Mouse (Mus musculus) large intestine, adult 2 months (tissue): Measurements from ENCODE around the gene Gja3. TPM values are rescaled to one million over a fixed set of nuclear protein-coding genes. Genes with fewer than 3 reads are reported as not detected.
"Not testable (repeated sequence)": the region's sequence is repeated elsewhere in the genome, so short reads cannot be mapped to it uniquely, and the experiment has no call there.

Source experiments
- DNase-seq: peaks from one replicate; pipeline ENCODE4 v3.0.0-alpha.2; 2012; ENCODE audit warnings: low read depth, low spot score
- WGBS: fragments of 180-500 bp; shearing (Covaris S2); methylation state at CpG from one replicate; pipeline ENCODE4 v1.1.7; 2018; 5-methylcytosine and 5-hydroxymethylcytosine counted together
- polyA plus RNA-seq: library from polyadenylated mRNA; depleted of rRNA; stranded (reverse); fragments of >200 nt; gene quantifications from 2 replicates; pipeline ENCODE4 v1.2.3, GENCODE M21; 2012; rRNA removed

Gja3 gene
- polyA plus RNA-seq = not detected in 2 replicates

DNA sequence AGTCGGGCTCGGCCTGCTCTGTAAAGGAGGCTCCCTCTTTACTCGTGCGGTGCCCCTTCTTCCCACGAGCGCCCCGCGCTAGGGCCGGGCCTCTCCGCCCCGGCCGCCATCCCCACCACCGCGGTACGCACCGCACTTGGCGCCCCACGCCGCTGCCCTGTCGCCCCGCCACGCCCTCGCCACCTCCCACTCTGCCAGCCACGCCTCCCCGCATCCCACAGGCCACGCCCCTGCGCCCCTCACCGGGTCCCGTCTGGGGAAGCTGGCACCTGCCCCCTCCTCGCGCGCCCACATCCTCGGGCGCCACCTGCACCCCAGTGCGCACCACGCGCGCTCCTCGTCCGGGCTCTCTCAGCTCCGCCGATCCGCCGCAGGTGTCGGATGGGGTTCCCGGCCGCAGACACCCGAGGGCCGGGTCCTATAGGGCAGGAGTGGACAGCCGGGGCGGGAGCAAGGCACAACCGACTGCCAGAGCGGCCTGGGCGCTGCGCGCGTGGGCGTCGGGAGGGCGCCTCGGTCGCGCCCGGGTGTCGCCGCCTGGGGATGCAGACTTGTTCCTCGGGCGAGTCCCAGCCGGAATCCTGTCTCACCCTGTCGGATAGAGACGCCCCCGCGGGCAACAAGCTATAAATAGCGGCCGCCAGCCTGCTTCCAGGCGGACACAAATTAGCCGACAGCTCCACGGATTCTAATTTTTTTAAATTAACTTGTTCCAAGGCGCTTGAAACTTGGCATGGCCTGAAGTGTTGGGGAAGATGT is at the start of gene Gja3:
Gene Gja3 (minus strand): TSS at position 538 of the 759 bp plus-strand sequence.
- under 1% methylated on average over 73 of the region's 79 CpGs for WGBS
- no peak for DNase-seq

DNA sequence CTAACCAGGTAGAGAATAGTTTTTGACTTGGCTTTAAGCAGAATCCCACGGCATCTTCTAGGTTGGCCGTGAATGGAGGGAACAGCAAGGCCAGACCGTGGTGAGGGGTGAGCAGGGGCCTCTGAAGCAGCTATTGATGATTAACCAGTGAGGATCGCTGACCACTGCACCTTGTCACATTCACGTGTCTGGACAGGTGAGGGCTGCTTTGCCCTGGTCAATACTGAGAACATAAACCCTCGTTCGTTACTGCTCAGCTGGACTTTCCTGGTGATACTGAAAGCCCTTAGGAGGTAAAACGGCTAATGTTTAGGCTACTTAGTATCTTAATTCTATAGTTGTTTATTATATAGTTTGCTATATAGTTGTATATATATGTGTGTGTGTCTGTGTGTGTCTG is 49.2 kb upstream of the Gja3 start:
- 81% methylated on average over 8 of the region's 8 CpGs for WGBS
- DNase-seq = no peak

DNA sequence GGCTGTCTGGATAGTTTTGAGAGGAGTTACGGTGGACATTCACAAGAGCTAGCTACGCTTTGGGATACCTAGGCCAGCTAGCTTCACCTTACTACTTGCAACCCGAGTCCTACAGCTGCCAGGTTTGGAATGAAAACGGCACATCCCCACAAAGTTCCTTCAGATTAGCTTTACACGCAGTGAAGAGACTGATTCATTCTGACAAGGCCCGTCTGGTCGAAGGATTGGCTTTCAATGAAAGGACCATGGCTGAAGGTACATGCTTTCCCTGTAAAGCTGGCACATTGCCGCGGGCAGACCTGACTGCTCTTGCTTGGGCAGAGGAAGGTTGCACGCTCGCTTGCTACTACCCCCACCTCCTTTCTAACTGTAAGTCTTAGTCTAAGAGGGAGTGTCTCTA is 47.8 kb upstream of the Gja3 start:
- DNase-seq = no peak
- 81% methylated on average over 11 of the region's 11 CpGs for WGBS

DNA sequence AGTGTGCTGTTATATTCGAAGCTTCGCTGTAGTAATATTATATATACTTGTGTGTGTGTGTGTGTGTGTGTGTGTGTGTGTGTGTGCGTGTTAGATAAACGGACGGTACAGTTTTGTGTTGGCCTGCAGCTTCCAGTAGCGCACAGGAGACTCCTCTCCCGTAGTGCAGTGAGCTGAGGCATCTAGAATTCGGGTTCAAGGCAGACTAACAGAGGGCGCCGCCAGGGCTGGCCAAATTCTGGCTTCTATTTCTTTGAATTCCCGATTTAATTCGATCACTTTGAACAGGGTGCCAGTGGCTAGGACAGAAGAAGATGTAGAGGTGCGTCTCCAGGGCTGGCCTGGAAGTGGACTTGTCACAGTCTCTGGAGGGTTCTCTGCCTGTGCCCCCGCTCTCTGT is 47.2 kb upstream of the Gja3 start:
- WGBS = 30% methylated on average over 14 of the region's 14 CpGs
- DNase-seq = no peak

DNA sequence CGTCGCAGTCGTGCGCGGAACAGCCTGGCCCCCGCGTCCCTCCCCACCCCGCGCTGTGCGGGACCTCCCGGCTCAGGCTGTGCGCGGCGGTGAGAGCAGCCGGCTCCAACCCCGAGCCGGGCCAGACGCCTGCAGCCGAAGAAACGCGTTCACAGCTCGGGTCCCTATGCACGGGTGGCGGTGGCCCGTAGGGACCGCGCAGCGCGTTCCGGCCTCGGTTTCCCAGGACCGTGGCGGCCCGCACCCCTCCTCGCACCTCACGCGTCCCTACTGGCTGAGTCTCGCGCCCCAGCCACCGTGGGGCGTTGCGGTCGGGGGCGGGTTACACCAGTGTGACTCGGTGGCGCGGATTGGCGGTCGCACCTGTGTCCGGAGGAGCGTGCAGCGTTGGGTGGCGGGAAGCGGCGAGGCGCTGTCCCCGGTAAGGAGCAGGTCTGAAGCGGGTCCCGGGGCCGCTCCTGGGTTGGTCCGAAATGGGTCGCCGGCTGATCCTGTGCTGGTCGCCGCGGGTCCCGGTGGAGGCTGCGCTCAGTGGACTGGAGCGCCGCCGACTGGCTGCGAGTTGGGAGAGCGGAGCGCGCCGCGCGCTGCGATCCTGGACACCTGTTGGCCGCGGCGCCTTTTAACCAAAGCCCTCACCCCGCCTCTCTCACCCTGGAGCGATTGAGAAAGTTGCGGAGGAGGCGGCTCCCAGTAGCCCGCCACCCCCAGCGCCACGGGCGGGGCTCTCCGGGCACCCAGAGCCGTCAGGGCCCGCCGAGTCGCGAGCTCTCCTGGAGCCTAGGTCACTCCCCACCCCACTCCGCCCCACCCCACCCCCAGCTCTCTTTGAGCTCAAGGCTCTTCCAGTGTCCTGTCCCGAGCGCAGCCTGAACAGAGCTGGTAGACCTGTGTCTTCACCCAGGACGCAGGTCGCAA is 46.5 kb upstream of the Gja3 start, which contains the start of gene Gjb2:
Gene Gjb2 (minus strand): TSS at position 597 of the 918 bp plus-strand sequence.
- under 1% methylated on average over 101 of the region's 101 CpGs for WGBS
- no peak for DNase-seq

DNA sequence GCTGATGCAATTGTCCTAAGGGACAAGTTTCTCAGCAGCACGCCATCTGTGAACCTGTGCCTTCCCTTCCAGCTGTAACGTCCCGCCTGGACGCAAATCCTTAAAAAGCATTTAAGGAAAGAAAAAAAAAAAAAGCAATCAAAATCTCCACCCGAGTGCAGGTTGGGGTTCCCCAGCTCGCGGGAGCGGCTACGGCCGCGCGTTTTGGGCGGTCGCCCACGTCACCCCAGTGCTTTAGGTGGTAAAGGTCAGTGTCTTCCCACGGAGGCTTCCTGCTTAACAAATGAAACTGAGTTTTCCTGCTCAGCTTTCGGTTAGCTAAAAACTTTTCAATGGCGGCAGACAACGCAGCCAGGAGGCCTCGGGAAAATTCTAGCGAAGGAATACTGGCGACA is 45.8 kb upstream of the Gja3 start:
- no peak for DNase-seq
- 2% methylated on average over 22 of the region's 22 CpGs for WGBS

DNA sequence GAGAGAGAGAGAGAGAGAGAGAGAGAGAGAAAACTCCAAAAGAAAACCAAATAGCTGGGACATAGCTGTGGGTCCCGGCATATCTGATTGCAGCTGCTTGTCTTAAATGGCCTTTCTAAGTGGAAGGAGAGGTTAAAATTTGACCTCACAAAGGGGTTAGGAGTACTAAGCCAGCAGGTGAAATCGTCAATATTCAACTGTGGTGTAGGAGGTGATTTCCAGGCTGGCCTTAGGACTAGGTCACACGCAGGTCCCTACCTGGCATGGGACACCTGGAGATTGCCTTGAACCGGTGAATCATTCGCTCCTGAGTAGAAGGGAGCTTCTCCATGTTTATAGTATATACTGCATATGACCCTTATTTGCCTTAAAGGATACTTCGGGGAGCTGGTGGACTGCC is 45.2 kb upstream of the Gja3 start:
- 34% methylated on average over 6 of the region's 6 CpGs for WGBS
- DNase-seq = no peak

DNA sequence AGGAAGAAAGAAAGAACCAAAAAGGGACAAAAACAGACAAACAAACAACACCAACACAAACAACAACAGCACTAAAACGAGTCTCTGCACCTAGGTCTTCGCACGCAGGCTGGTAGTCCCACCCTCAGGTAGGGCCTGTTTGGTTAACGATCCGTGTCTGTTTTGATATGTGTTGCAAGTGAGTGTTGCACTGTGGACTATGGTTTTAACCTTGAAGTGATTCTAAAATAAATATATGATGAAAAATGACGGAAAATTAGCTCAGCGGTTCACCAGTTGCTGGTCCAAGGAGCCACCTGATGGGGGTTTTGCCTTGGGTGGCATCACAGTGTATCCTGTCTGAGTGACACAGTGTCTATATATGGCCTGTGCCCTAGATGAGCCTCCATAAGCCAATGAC is 43.7 kb upstream of the Gja3 start:
- no peak for DNase-seq
- 63% methylated on average over 7 of the region's 7 CpGs for WGBS

DNA sequence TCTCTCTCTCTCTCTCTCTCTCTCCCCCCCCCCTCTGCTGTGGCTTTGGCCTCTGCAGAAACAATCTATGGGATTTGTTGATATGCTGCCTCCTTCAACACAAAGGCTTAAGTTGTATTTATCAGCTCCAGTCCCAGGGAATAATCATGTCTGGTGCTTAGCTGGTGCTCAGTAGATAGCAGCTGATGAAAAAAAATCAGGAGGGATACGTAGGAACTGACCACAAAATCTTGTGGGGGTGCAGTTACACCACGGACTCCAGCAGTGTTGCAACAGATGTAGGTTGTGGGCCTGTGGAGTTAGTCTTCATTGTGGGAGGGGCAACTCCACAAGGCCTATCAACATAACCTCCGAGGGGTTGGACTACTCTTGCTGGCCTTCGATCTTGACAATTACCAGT is 38.0 kb upstream of the Gja3 start:
- 74% methylated on average over 4 of the region's 4 CpGs for WGBS
- DNase-seq = no peak

DNA sequence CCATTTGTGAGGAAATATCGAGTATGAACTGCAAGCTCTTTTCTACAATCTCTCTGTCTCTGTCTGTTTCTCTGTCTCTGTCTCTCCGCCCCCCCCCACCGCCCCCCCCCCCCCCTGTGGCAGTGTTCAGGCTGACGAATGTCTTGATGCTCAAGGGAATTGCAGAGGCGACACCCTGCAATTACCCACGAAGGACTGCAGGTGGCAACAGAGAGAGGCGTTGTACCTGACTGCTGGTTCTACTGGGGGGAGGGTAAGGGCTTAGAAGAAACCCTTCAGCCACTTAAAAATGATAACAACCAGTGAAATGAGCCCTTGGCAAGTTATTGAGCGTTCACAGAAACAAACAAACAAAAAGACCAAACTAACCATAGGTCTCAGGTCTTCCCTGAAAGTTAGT is 35.1 kb upstream of the Gja3 start:
- no peak for DNase-seq
- 2% methylated on average over 8 of the region's 8 CpGs for WGBS

DNA sequence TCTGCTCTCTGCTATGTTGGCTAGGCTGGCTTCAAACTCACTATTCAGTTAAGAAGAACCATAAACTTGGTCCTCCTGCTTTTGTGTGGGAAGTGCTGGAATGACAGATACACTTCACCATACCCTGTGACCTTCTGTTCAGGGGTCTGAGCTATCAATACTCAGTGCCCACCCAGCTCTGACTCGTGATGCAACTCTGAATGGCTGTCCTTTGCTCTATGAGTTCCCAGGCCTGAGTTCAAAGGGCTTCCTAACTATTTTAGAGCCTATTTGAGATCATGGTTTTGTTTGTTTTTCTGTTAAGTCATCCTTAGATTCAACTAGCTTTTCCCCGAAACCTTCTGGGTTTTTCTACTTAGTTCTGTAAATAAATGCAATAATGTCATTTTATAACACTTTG is 32.1 kb upstream of the Gja3 start:
- WGBS = 30% methylated on average over 2 of the region's 2 CpGs
- no peak for DNase-seq

DNA sequence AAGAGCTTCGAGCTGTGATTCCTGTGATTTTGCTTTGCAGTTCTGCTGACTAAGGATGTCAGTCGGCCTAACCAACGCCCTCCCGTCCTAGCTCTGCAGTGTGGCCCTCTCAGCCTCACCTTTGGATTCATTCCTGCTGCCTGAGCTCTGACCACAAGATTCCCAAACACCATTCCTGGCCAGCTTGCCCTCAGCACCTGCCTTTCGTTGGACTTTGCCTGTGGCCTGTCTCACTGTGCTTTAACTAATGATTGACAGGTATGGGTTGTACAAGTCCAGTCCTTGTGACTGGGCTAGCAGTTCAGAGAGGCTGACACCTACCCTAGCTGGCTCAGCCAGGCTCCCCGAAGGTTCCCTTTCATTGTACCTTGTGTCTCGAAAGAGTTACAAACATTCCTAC is 31.2 kb upstream of the Gja3 start:
- DNase-seq = no peak
- 39% methylated on average over 7 of the region's 7 CpGs for WGBS

DNA sequence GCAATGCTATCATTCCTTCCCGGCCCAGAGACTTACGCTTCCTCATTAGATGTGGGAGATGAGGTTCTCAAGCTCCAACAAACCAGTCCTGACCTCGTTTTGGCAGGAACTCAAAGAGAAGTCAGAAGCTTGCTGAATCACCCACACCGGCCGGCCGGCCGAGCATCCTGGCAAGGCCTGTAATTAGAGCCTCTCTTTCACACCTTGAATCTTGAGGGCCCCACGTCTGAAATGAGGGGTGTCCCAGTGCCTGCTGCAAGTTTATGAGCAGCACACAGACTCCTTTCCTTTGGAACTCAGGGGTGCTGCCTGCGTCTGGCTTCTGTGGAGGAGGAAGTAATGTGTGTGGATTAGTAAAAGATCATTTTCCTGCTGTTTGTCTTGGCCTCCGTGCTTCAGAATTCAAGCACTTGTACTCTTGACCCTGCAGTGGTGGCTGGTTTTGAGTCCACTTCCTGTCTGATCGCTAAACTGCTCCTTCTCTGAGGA is 26.3 kb upstream of the Gja3 start:
- no peak for DNase-seq
- WGBS = 7% methylated on average over 11 of the region's 11 CpGs

DNA sequence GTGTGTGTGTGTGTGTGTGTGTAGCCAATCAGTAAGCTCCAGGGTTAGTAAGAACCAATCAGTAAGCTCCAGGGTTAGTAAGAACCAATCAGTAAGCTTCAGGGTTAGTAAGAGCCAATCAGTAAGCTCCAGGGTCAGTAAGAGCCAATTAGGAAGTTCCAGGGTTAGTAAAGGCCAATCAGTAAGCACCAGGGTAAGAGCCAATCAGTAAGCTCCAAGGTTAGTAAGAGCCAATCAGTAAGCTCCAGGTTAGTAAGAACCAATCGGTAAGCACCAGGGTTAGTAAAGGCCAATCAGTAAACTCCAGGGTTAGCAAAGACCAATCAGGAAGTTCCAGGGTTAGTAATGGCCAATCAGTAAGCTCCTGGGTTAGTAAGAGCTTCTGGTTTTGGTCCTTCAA is 25.0 kb upstream of the Gja3 start:
- DNase-seq = no peak
- 94% methylated on average over 1 of the region's 1 CpGs for WGBS

DNA sequence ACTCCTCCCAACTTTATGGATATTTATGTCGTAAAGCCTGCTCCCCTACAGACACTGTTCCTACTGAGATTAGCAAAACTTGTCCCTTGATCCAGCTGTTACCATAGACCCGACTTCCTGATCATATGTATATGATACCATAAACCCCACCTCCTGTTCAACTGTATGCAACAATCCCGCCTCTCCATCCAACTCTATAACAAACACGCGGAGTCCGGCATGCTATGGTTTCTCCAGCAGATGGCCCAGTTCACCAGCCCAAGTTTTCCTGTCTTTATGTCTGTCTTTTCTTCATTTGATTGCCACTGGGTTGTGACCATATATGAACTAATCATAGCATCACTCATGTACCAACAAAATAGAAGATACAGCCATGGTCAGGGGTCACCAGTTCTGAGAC is 17.6 kb upstream of the Gja3 start:
- 26% methylated on average over 6 of the region's 6 CpGs for WGBS

DNA sequence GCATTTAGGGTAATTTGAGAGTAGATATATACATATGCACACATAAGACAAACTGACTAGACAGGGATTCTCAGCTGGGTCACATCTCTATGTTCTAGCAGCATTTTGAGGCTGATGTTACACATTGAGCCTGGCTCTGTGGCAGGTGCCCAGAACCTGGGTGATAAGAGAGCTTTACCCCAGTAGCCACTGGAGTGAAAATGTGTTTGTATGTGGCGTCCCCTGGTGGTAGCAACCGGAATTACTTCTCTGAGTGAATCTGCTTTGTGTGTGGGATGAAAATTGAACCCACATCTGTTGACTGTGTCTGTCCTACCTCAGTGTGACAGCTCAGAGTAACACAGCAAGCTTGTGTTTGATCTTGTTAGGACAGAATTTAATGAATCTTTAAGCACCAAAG is 12.0 kb upstream of the Gja3 start:
- DNase-seq = not testable (repeated sequence)
- WGBS = 2% methylated on average over 2 of the region's 2 CpGs

More for the DNA sequence above, 17.6 kb upstream of the Gja3 start:
- no peak for DNase-seq

DNA sequence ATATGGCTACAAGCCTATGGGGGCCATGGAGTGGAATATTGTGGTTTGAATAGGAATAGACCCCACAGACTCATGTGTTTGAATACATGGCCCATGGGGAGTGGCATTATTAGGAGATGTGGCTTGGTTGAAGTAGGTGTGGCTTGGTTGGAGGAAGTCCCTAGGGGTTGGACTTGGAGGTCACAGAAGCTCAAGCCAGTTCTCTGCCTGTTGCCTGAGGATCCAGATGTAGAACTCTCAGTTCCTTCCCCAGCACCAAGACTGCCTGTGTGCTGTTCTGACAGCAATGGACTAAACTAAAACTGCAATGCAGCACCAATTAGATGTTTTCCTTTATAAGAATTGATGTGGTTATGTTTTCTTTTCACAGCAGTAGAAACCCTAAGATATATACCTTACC is 8.2 kb upstream of the Gja3 start:
- no peak for DNase-seq

DNA sequence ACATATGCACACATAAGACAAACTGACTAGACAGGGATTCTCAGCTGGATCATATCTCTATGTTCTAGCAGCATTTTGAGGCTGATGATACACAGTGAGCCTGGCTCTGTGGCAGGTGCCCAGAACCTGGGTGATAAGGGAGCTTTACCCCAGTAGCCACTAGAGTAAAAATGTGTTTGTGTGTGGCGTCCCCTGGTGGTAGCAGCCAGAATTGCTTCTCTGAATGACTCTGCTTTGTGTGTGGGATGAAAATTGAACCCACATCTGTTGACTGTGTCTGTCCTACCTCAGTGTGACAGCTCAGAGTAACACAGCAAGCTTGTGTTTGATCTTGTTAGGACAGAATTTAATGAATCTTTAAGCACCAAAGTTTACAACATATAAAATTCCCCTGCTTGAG is 2.2 kb upstream of the Gja3 start:
- not testable (repeated sequence) for DNase-seq
- WGBS = 0% methylated on average over 1 of the region's 1 CpGs

DNA sequence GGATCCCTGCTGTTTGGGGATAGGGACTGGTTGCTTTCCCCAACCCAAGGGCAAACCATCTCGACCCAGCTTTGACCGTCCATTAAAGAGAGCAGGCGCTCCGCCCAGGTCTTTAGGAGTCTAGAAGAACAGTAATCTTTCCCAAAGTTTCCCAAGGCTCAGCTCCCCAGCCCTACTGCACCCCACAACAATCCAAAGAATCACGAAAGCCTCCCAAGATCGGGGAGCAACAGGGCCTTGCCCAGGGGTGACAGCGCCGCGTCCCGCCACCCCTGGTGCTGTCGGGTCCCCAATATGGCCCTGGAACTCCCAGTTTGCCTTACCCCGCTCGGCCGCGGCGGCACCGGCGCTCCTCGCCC is 717 bp downstream of the Gja3 start:
- no peak for DNase-seq
- WGBS = 5% methylated on average over 19 of the region's 19 CpGs

DNA sequence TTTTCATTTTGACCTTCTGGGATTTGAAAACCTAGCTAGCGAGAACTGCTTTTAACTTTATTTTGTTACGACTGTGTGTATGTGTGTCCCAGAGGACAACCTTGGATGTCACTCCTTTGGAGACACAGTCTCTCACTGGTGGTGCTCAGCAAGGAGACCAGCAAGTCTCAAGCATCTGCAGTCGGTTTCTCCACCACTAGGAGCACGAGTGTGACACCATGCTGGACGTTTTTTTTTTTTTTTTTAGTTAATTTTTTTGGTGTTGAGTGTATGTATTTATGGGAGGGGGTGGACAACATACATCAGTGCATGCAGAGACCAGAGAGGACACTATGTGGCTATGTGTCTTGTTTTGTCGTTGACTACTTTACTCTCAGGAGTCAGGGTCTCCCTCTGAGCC is 5.2 kb downstream of the Gja3 start:
- 60% methylated on average over 6 of the region's 6 CpGs for WGBS
- no peak for DNase-seq

DNA sequence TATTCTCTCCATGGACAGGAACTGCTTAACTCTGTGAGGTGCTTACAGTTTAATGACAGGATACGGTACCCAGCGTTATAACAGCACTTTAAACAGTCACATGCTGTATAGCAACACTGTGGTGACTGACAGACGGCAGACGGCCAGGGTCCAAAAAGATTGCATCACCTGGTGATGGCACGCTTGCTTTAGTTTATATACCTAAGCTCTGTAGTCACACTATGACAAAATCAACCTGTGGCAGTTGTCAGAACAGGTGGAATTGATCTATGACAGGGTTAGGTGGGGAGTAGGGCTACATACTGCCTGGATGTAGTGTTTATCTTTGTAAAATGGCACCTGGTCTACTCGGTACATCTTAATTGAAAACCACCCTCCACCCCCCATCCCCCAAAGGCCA is 14.0 kb downstream of the Gja3 start:
- DNase-seq = no peak
- 52% methylated on average over 6 of the region's 6 CpGs for WGBS
